Mouse (Mus musculus) gastrocnemius, postnatal 10 days (tissue): ENCODE data around the gene Itgb4. TPM values are rescaled to one million over a fixed set of nuclear protein-coding genes. Genes with fewer than 3 reads are reported as not detected.

ENCODE experiments used
- total RNA-seq, 2 experiments: library from RNA; stranded (reverse); gene quantifications; 2 replicates each; pipeline ENCODE4 v1.2.3; 2021

Gene Itgb4
- total RNA-seq, 2 experiments from 2014 or later = 4.6 to 4.9 TPM

Other genes starting within 250 kb of the Itgb4 start
- 10 to 100 TPM; 55.6 to 60.0 TPM for gene Tmem94, start 209.3 kb upstream of the Itgb4 start, total RNA-seq
- gene Caskin2, start 161.1 kb upstream of the Itgb4 start, total RNA-seq = 10 to 100 TPM; 16.8 to 22.7 TPM
- gene Tsen54, start 160.0 kb upstream of the Itgb4 start, total RNA-seq = 10 to 100 TPM; 10.3 to 11.1 TPM
- gene Llgl2, start 150.7 kb upstream of the Itgb4 start, total RNA-seq = 10 to 100 TPM; 16.5 to 17.4 TPM
- gene Myo15b, start 116.3 kb upstream of the Itgb4 start, total RNA-seq = not detected
- 1 to 10 TPM; 3.6 to 4.1 TPM for gene Smim5, start 74.7 kb upstream of the Itgb4 start, total RNA-seq
- gene Smim6, start 62.7 kb upstream of the Itgb4 start, total RNA-seq = not detected
- gene Sap30bp, start 41.4 kb upstream of the Itgb4 start, total RNA-seq = 10 to 100 TPM; 16.6 to 24.5 TPM
- gene Recql5, start 41.2 kb upstream of the Itgb4 start, total RNA-seq = 1 to 10 TPM; 5.4 to 9.1 TPM
- 10 to 100 TPM; 14.8 to 19.2 TPM for gene Galk1, start 38.0 kb downstream of the Itgb4 start, total RNA-seq
- gene H3f3b, start 53.3 kb downstream of the Itgb4 start, total RNA-seq = 100 to 1,000 TPM; 252 TPM
- 10 to 100 TPM; 13.6 to 15.8 TPM for gene Unk, start 55.6 kb downstream of the Itgb4 start, total RNA-seq
- gene Unc13d, start 103.3 kb downstream of the Itgb4 start, total RNA-seq = under 1 TPM; 0.45 TPM
- 10 to 100 TPM; 64.8 to 66.8 TPM for gene Wbp2, start 112.3 kb downstream of the Itgb4 start, total RNA-seq
- gene Trim47, start 152.5 kb downstream of the Itgb4 start, total RNA-seq = 10 to 100 TPM; 21.9 to 31.7 TPM
- gene Trim65, start 156.4 kb downstream of the Itgb4 start, total RNA-seq = 1 to 10 TPM; 3.3 to 3.6 TPM
- gene Mrpl38, start 164.2 kb downstream of the Itgb4 start, total RNA-seq = 10 to 100 TPM; 40.8 to 46.2 TPM
- gene Fbf1, start 193.5 kb downstream of the Itgb4 start, total RNA-seq = 10 to 100 TPM; 13.8 to 18.2 TPM
- 10 to 100 TPM; 28.5 to 31.3 TPM for gene Ten1, start 224.1 kb downstream of the Itgb4 start, total RNA-seq
- 10 to 100 TPM; 39.1 to 41.4 TPM for gene Acox1, start 224.3 kb downstream of the Itgb4 start, total RNA-seq